Mouse (Mus musculus) liver, embryonic 14.5 days (tissue): ENCODE measurements around the gene Opcml.

Experiments used
- CTCF ChIP-seq: IDR thresholded peaks from 2 replicates; pipeline ENCODE4 v1.5.1; 2016; ENCODE audit warnings: antibody characterized with exemption, low read depth, control low read depth
- EP300 ChIP-seq: IDR thresholded peaks from 2 replicates; pipeline ENCODE4 v1.6.1; 2016; ENCODE audit warnings: antibody characterized with exemption, low read depth

DNA sequence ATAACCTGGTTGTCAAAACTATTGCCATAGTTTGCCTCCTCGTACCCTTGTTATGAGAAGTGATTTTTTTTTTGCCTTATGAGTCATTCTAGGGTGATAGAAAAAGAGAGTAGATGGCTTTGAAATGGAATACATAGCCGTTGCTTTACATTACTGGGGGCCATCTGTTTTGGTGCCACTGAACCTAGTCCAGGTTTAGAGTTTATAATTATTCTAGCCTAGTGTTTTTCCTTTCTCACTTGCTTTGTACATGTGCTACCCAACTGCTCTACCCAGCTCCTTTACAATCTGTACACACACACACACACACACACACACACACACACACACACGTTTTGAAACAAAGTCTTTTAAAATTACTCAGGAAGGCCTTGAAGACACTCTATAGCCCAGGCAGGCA, 171.1 kb downstream of the Opcml start:
- no peak for TF ChIP-seq EP300
- TF ChIP-seq CTCF, result no peak
